Mouse (Mus musculus): Measurements from ENCODE around the gene Chst15.

Chst15 gene

GRCm38 (mm10) chr7:132337268-132337917 lies 20.4 kb upstream of the Chst15 start:
- no peak for DNase-seq (ENCODE audit: inconsistent age in 2 of 2, low spot score in 1 of 2)

DNA sequence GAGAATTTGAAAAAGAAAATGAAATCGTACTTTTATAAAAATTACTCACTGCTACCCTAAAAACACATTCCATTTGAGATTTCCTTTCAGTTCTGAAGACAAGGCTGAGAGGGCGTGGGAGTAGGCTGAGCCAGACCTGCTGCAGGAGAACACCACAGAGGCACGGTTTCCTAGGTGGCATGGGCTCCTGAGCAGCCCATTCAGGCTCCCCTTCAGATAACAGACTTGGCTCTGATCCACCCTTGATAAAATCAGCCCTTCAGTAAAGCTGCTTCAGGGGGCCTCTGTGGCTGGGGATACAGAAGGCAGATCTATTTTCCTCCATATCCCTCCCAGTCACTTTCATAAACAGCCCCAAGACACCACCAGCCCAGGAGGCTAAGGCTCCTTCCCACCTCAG lies 19.8 kb upstream of the Chst15 start:
- no peak for DNase-seq (ENCODE audit: inconsistent age in 2 of 2, low spot score in 1 of 2)

GRCm38 (mm10) chr7:132335367-132335766 lies 18.3 kb upstream of the Chst15 start:
- DNase-seq (ENCODE audit: inconsistent age in 2 of 2, low spot score in 1 of 2): no peak

DNA sequence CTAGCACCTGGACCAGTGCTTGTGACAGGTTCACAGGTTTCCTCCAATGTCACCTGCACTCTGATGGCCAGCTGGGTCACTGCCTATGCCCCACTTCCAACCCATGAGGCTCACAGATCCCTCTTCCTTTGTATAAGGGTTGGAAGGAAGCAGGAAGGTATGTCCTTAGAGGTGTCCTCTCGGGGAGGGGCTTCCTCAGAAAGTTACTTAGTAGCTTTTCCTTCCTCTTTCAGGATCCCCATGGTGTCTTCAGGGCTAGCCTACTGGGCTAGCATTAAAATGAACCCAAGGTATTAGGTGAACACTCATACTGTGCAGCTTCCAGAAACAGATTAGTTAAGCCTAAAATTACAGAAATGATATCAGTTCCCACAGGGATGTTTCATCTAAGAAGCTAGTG lies 16.1 kb upstream of the Chst15 start:
- no peak for DNase-seq (ENCODE audit: inconsistent age in 2 of 2, low spot score in 1 of 2)

- no peak for DNase-seq (ENCODE audit: inconsistent age in 2 of 2, low spot score in 1 of 2)
Observed at GRCm38 (mm10) chr7:132332176-132332575, 15.1 kb upstream of the Chst15 start.

DNA sequence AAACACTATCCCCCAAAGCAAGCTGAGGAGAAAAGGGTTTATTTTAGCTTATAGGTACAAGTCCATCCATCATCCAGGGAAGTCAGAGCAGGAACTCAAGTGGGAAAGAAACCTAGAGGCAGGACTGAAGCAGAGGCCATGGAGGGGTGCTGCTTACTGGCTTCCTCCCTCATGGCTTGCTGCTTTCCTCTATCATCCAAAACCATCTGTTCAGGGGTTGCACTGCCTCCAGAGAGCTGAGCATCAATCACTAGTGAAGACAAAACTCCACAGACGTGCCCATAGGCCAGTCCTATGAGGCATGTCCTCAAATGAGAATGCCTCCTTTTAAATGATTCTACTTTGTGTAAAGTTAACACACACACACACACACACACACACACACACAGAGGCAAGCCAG lies 13.2 kb upstream of the Chst15 start:
- no peak for DNase-seq (ENCODE audit: inconsistent age in 2 of 2, low spot score in 1 of 2)

DNA sequence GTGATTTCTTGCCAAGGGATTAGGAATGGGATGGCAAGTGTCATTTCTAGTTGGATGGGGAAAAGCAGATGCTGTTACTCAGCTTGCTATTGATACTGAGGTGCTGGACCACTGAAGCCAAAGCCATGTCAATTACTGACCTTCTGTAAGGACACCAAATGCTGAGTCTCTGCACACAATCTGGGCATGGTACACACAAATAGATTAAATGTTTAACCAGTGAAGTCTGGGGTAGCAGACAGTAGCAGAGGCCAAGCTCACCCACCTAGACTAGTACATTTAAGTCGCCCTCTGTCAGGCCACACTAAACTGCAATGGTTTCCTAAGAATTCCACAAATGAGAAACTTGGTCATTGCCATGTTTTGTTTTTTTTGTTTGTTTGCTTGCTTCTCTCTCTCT lies 11.6 kb upstream of the Chst15 start:
- no peak for DNase-seq (ENCODE audit: inconsistent age in 2 of 2, low spot score in 1 of 2)

DNA sequence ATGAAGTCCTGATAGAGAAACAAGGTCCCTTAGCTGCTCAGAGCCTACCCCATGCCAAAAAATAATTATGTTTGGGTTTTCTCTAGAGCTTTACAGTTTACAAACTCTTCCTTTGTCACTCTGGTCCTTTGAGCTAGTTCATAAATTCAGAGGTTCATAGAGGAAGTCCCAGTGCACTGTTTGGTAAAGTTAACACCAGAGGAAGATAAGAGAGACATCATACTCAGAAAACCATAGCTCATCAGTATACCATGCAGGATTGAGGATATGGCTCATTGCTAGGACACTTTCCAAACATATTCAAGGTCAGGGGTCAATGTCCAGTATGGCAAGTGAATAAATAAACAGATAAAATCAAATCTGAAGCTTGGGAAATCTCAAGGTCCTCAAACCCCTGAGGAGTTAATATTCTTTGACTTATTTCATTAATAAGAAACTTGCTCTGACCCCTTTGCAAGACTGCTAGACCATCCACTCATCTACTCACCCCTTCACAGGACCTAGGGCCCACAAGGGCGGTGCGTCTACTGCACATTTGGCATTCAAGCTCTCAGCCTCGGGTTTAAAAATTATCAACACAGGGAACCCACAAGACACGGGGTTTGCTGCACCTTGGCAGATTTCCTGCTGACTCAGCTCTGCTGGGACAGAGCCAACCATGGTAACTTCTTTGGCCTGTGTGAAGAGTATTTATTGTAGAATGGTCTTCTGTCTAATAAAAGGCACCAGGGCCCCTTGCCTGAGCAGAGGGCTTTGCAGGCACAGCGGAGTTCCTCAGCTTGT lies 8.7 kb upstream of the Chst15 start:
- DNase-seq (ENCODE audit: inconsistent age in 2 of 2, low spot score in 1 of 2): peak; percentile 91 to 97

DNA sequence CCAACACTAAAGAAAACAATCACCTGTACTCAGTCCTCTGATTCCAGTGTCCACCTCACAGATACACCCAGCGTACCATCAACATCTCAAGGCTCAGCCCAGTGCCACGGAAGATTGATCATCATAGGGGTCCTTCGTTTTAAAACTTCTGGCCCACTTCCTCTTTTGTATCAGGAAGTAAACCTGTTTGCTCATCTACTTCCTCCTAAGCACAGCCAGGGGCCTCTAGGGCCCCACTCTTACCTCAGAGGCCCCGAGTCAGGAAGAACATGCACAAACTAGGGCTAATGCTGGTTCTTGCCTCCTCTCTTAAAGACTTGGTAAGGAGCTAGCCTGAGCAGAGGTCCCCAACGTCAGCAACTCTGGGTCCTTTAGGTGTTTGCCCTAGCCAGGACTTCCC lies 6.4 kb upstream of the Chst15 start:
- no peak for DNase-seq (ENCODE audit: inconsistent age in 2 of 2, low spot score in 1 of 2)

- DNase-seq (ENCODE audit: inconsistent age in 2 of 2, low spot score in 1 of 2): no peak
Observed at GRCm38 (mm10) chr7:132321392-132321958, 4.4 kb upstream of the Chst15 start.

DNA sequence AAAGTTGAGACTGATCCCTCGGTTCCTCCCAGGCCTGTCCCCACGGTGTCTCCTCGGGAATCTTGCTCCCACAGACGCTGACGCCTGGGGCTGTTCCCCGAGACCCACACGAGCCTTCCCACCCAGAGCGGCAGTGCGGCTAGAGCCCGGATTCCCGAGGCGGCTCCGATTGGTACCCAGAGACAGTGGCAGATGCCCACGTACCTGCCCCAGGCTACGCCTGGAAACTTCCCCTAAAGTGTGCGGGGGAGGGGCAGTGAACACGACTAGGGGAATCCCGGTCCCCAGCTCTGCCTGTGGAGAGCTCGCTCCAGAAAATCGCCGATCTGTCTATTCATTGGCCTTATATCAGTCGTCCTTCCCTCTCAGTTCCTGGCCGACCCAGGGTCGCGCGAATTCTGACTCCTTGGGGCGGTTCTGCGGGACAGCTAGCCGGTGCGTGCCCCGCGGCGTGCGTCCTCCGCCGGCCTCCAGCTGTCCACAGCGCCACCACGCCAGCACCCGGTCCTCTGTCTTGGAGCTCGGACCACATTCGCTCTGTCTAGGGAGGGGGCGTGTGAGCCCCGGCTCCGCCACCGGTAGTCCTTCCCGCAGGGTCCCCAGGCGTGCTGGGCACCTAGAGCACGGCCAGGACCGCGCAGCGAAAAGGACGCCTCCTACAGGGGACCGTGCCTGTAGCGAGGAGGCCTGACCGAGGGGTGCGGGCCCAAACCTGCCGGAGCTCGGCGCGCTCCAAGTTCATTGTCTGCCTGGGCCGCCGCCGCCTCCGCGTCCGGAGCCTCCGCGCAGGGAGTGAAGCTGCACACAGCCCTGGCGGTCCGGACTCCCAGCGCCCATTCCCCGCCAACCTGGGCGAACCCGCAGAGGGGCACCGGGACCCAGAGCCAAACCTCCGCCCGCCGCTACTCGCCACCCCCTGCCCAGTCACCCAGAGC lies 660 bp downstream of the Chst15 start:
- peak; percentile 75 to 93 for DNase-seq (ENCODE audit: inconsistent age in 2 of 2, low spot score in 1 of 2)

- DNase-seq (ENCODE audit: inconsistent age in 2 of 2, low spot score in 1 of 2): peak; percentile 76 to 91
Observed at GRCm38 (mm10) chr7:132315149-132316091, 1.6 kb downstream of the Chst15 start.

DNA sequence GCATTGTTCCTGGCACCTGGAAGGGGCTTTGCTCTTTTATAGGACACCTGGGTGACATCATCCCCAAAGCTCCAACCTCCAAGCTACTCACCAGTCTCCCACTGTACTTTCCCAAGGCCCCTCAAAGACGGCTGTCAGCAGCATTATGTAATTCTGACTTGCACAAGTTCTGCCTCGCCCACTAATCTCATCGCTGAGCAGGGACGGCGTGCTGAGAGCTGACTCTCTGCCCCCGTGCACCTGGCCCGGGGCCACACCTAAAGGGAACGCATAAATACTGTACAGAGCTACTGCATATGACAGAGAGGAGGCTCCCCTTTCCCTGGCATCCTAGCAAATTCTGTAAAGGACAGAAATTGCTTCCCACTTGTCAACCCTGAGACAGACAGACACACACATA lies 4.6 kb downstream of the Chst15 start:
- peak; percentile 62 to 76 for DNase-seq (ENCODE audit: inconsistent age in 2 of 2, low spot score in 1 of 2)

- DNase-seq (ENCODE audit: inconsistent age in 2 of 2, low spot score in 1 of 2): no peak
Observed at GRCm38 (mm10) chr7:132308537-132309191, 8.4 kb downstream of the Chst15 start.

DNA sequence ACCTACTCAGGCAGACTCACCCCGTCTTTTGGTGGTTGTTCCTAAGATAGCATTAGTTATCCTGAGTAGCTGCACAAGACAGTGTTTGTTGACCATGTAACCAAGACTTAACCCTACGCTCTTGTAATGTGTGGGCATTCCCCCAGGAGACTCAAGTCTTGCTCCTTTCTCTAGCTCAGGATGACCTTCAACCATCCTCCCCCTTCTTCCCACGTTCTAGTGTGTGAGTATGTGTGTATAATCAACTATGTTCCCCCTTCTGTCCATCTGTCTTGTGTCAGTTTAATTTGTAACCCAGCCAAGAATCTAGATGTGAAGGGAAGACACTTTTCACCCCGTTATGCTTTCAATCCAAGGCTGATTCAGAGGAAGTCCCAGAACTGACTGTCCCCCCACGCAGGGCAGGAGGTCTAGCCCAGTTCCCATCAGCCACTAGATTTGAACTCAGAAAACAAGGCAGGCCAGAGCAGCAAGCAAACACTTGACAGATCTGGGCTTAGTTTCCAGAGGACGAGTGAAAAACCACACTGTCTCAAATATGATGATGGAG lies 9.2 kb downstream of the Chst15 start:
- peak in 1 of 2 experiments; percentile 51 for DNase-seq (ENCODE audit: inconsistent age in 2 of 2, low spot score in 1 of 2)

GRCm38 (mm10) chr7:132306671-132307412 lies 10.2 kb downstream of the Chst15 start:
- peak in 1 of 2 experiments; percentile 44 for DNase-seq (ENCODE audit: inconsistent age in 2 of 2, low spot score in 1 of 2)

DNA sequence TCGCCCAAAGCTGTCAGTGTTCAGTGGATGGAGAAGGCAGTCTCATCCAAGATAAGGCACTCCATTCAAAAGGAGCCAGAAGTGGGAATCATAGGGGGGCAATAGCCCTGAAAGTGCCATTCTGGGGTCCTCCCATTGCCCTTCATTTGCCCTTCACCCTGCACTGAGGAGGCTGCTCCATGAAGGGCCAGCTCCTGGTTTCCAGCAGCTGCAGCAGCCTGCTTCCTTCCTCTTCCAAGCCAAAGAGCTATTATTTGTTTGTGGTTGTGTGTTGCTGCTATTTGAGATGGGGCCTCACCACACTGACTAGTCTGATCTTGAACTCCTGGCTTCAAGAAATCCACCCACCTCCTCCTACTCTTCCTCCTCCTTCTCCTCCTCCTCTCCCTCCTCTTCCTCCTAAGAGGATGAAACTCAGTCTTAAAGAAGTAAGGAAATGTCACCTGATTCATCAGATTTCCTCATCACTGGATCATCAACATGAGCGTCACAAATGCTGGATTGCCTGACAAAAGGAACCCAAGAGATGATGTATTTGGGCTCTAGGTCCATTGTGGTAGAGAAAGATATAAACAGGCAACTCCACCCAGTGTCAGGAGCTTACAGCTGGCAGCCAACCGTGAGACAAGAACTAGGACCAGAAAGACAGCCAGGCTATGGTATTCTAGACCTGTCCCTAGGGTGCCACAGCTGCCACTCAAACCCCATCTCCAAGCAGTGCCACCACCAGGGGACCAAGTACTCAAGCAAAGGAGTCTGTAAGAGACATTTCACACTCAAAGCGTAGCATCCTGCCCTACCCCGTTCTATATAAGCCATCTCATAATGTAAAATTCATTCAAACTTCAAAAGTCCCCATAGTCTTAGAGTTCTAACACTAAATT lies 11.3 kb downstream of the Chst15 start:
- peak in 1 of 2 experiments; percentile 40 for DNase-seq (ENCODE audit: inconsistent age in 2 of 2, low spot score in 1 of 2)
